Mouse (Mus musculus): ENCODE measurements at regions not wholly inside any gene's neighbourhood (a gene's known extent, or its start where the extent isn't known, plus 50 kb on each side); places are given as distances from the start of the nearest gene placed in this dataset.
A peak's percentile ranks its signal among the peaks of the same experiment; 100 is the strongest.
"Not testable (repeated sequence)": the region's sequence is repeated elsewhere in the genome, so short reads cannot be mapped to it uniquely, and the experiment has no call there.

- peak overlapping the region; percentile 51 for H3K27ac ChIP-seq (ENCODE audit: low read length)
- no peaks in the 10 kb centered on the region for H3K9me3 ChIP-seq (replicated peaks; ENCODE audit: control insufficient read depth, low read length)
- 44% methylated on average over 6 of the region's 6 CpGs for WGBS (ENCODE audit: insufficient replicate concordance)
- H3K9ac ChIP-seq (ENCODE audit: low read depth, low read length) = no peak overlapping the region
- no peak overlapping the region for H3K4me2 ChIP-seq (ENCODE audit: low read depth, low read length)
- H3K36me3 ChIP-seq (ENCODE audit: control insufficient read depth, insufficient read depth) = no peaks in the 10 kb centered on the region
- ATAC-seq (ENCODE audit: low read depth) = peak; percentile 68
- H3K27me3 ChIP-seq (ENCODE audit: control insufficient read depth, insufficient read depth, low read depth, low read length) = no peaks in the 10 kb centered on the region
- peaks cover 12% of the 10 kb centered on the region for H3K4me1 ChIP-seq (ENCODE audit: control insufficient read depth, low read depth, low read length)
- H3K4me3 ChIP-seq (ENCODE audit: low read depth, low read length) = no peak overlapping the region
Observed at GRCm38 (mm10) chr2:75781781-75782211, 50.2 kb upstream of the Agps start.

GRCm38 (mm10) chr2:75781078-75781477, 50.9 kb upstream of the Agps start:
- peaks cover 16% of the 10 kb centered on the region for H3K4me1 ChIP-seq (ENCODE audit: control insufficient read depth, low read depth, low read length)
- 0% methylated on average over 3 of the region's 3 CpGs for WGBS (ENCODE audit: insufficient replicate concordance)
- no peaks in the 10 kb centered on the region for H3K9me3 ChIP-seq (replicated peaks; ENCODE audit: control insufficient read depth, low read length)
- H3K4me2 ChIP-seq (ENCODE audit: low read depth, low read length) = no peak overlapping the region
- H3K9ac ChIP-seq (ENCODE audit: low read depth, low read length) = no peak overlapping the region
- H3K27ac ChIP-seq (ENCODE audit: low read length) = no peak overlapping the region
- no peak overlapping the region for H3K4me3 ChIP-seq (ENCODE audit: low read depth, low read length)
- no peaks in the 10 kb centered on the region for H3K36me3 ChIP-seq (ENCODE audit: control insufficient read depth, insufficient read depth)
- ATAC-seq (ENCODE audit: low read depth) = no peak
- no peaks in the 10 kb centered on the region for H3K27me3 ChIP-seq (ENCODE audit: control insufficient read depth, insufficient read depth, low read depth, low read length)

- H3K27me3 ChIP-seq (ENCODE audit: control insufficient read depth, insufficient read depth, low read depth, low read length); H3K4me3 ChIP-seq (ENCODE audit: low read depth, low read length); ATAC-seq (ENCODE audit: low read depth); H3K9me3 ChIP-seq (replicated peaks; ENCODE audit: control insufficient read depth, low read length); H3K9ac ChIP-seq (ENCODE audit: low read depth, low read length); H3K36me3 ChIP-seq (ENCODE audit: control insufficient read depth, insufficient read depth); H3K27ac ChIP-seq (ENCODE audit: low read length); H3K4me2 ChIP-seq (ENCODE audit: low read depth, low read length): not testable (repeated sequence)
- peaks cover 16% of the 10 kb centered on the region for H3K4me1 ChIP-seq (ENCODE audit: control insufficient read depth, low read depth, low read length)
- 73% methylated on average over 3 of the region's 3 CpGs for WGBS (ENCODE audit: insufficient replicate concordance)
Observed at GRCm38 (mm10) chr2:75778628-75779027, 53.3 kb upstream of the Agps start.

- peak overlapping the region; percentile 58 for H3K4me2 ChIP-seq (ENCODE audit: low read depth, low read length)
- WGBS (ENCODE audit: insufficient replicate concordance) = 4% methylated on average over 5 of the region's 6 CpGs
- peak; percentile 59 for ATAC-seq (ENCODE audit: low read depth)
- no peaks in the 10 kb centered on the region for H3K36me3 ChIP-seq (ENCODE audit: control insufficient read depth, insufficient read depth)
- no peak overlapping the region for H3K27ac ChIP-seq (ENCODE audit: low read length)
- H3K9me3 ChIP-seq (replicated peaks; ENCODE audit: control insufficient read depth, low read length) = no peaks in the 10 kb centered on the region
- H3K9ac ChIP-seq (ENCODE audit: low read depth, low read length) = peak overlapping the region; percentile 32
- H3K27me3 ChIP-seq (ENCODE audit: control insufficient read depth, insufficient read depth, low read depth, low read length) = no peaks in the 10 kb centered on the region
- peaks cover 24% of the 10 kb centered on the region for H3K4me1 ChIP-seq (ENCODE audit: control insufficient read depth, low read depth, low read length)
- H3K4me3 ChIP-seq (ENCODE audit: low read depth, low read length) = peak overlapping the region; percentile 40
Observed at GRCm38 (mm10) chr2:75777040-75777451, 54.9 kb upstream of the Agps start.

GRCm38 (mm10) chr2:75776533-75776932, 55.4 kb upstream of the Agps start:
- Histone ChIP-seq H3K4me3 (ENCODE audit: low read depth, low read length) (peak overlapping the region; percentile 40), H3K27ac (ENCODE audit: low read length) (no peak overlapping the region), H3K36me3 (ENCODE audit: control insufficient read depth, insufficient read depth) (no peaks in the 10 kb centered on the region), H3K9ac (ENCODE audit: low read depth, low read length) (peak overlapping the region; percentile 32), H3K4me2 (ENCODE audit: low read depth, low read length) (peak overlapping the region; percentile 58), H3K9me3 (replicated peaks; ENCODE audit: control insufficient read depth, low read length) (no peaks in the 10 kb centered on the region), H3K27me3 (ENCODE audit: control insufficient read depth, insufficient read depth, low read depth, low read length) (no peaks in the 10 kb centered on the region), H3K4me1 (ENCODE audit: control insufficient read depth, low read depth, low read length) (peaks cover 26% of the 10 kb centered on the region)
- ATAC-seq (ENCODE audit: low read depth) = no peak
- WGBS (ENCODE audit: insufficient replicate concordance) = 4% methylated on average over 12 of the region's 12 CpGs

GRCm38 (mm10) chr2:75775217-75775616, 56.8 kb upstream of the Agps start:
- Histone ChIP-seq H3K27ac (ENCODE audit: low read length) (no peak overlapping the region), H3K27me3 (ENCODE audit: control insufficient read depth, insufficient read depth, low read depth, low read length) (no peaks in the 10 kb centered on the region), H3K9ac (ENCODE audit: low read depth, low read length) (no peak overlapping the region), H3K9me3 (replicated peaks; ENCODE audit: control insufficient read depth, low read length) (no peaks in the 10 kb centered on the region), H3K4me3 (ENCODE audit: low read depth, low read length) (no peak overlapping the region), H3K4me2 (ENCODE audit: low read depth, low read length) (no peak overlapping the region), H3K36me3 (ENCODE audit: control insufficient read depth, insufficient read depth) (no peaks in the 10 kb centered on the region), H3K4me1 (ENCODE audit: control insufficient read depth, low read depth, low read length) (peaks cover 29% of the 10 kb centered on the region)
- 4% methylated on average over 1 of the region's 1 CpGs for WGBS (ENCODE audit: insufficient replicate concordance)
- no peak for ATAC-seq (ENCODE audit: low read depth)

- WGBS (ENCODE audit: insufficient replicate concordance) = 59% methylated on average over 5 of the region's 5 CpGs
Observed at GRCm38 (mm10) chr2:75773431-75773830, 58.5 kb upstream of the Agps start.

GRCm38 (mm10) chr2:75772251-75772956, 59.6 kb upstream of the Agps start:
- no peaks in the 10 kb centered on the region for H3K27me3 ChIP-seq (ENCODE audit: control insufficient read depth, insufficient read depth, low read depth, low read length)
- H3K9ac ChIP-seq (ENCODE audit: low read depth, low read length) = no peak overlapping the region; the same call in 1 of the 2 replicates
- no peak overlapping the region for H3K4me3 ChIP-seq (ENCODE audit: low read depth, low read length)
- 0 out of 2 replicates have a peak overlapping the region, but pooled peaks have one; percentile 15 for H3K4me2 ChIP-seq (ENCODE audit: low read depth, low read length)
- no peaks in the 10 kb centered on the region for H3K9me3 ChIP-seq (replicated peaks; ENCODE audit: control insufficient read depth, low read length)
- ATAC-seq (ENCODE audit: low read depth) = peak; percentile 59
- WGBS (ENCODE audit: insufficient replicate concordance) = 23% methylated on average over 11 of the region's 11 CpGs
- H3K27ac ChIP-seq (ENCODE audit: low read length) = peak overlapping the region; percentile 49
- no peaks in the 10 kb centered on the region for H3K36me3 ChIP-seq (ENCODE audit: control insufficient read depth, insufficient read depth)
- peaks cover 42% of the 10 kb centered on the region for H3K4me1 ChIP-seq (ENCODE audit: control insufficient read depth, low read depth, low read length)

More at GRCm38 (mm10) chr2:75773431-75773830, 58.5 kb upstream of the Agps start:
- peaks cover 35% of the 10 kb centered on the region for H3K4me1 ChIP-seq (ENCODE audit: control insufficient read depth, low read depth, low read length)
- no peak overlapping the region for H3K27ac ChIP-seq (ENCODE audit: low read length)
- H3K27me3 ChIP-seq (ENCODE audit: control insufficient read depth, insufficient read depth, low read depth, low read length) = no peaks in the 10 kb centered on the region
- H3K4me3 ChIP-seq (ENCODE audit: low read depth, low read length) = no peak overlapping the region
- no peak overlapping the region for H3K4me2 ChIP-seq (ENCODE audit: low read depth, low read length)
- no peak overlapping the region for H3K9ac ChIP-seq (ENCODE audit: low read depth, low read length)
- ATAC-seq (ENCODE audit: low read depth) = no peak
- H3K36me3 ChIP-seq (ENCODE audit: control insufficient read depth, insufficient read depth) = no peaks in the 10 kb centered on the region
- no peaks in the 10 kb centered on the region for H3K9me3 ChIP-seq (replicated peaks; ENCODE audit: control insufficient read depth, low read length)

GRCm38 (mm10) chr2:75770633-75771032, 61.3 kb upstream of the Agps start:
- ATAC-seq (ENCODE audit: low read depth) = no peak
- Histone ChIP-seq H3K27ac (ENCODE audit: low read length) (peak overlapping the region; percentile 48), H3K4me1 (ENCODE audit: control insufficient read depth, low read depth, low read length) (peaks cover 32% of the 10 kb centered on the region)

More at GRCm38 (mm10) chr2:75770633-75771032, 61.3 kb upstream of the Agps start:
- Histone ChIP-seq H3K4me3 (ENCODE audit: low read depth, low read length) (no peak overlapping the region), H3K4me2 (ENCODE audit: low read depth, low read length) (no peak overlapping the region), H3K9ac (ENCODE audit: low read depth, low read length) (no peak overlapping the region), H3K9me3 (replicated peaks; ENCODE audit: control insufficient read depth, low read length) (no peaks in the 10 kb centered on the region), H3K27me3 (ENCODE audit: control insufficient read depth, insufficient read depth, low read depth, low read length) (no peaks in the 10 kb centered on the region), H3K36me3 (ENCODE audit: control insufficient read depth, insufficient read depth) (no peaks in the 10 kb centered on the region)
- WGBS (ENCODE audit: insufficient replicate concordance) = 23% methylated on average over 1 of the region's 1 CpGs
